Mouse (Mus musculus): ENCODE measurements around the gene Fhl4. TPM values are rescaled to one million over a fixed set of nuclear protein-coding genes. Genes with fewer than 3 reads are reported as not detected.

The Fhl4 gene
- polyA plus RNA-seq, 1 experiment from 2014 or later = 1.2 TPM

Other genes with a start within 250 kb of the Fhl4 start
- gene Ric8b, start 184.9 kb downstream of the Fhl4 start, polyA plus RNA-seq (2014; fragmentation: Nextera tagmentation; extraction: Ambion mirVana) = 25.0 and 27.3 TPM in 2 replicates
- 51.7 and 62.1 TPM in 2 replicates for gene Tmem263, start 132 bp upstream of the Fhl4 start, polyA plus RNA-seq (2014; fragmentation: Nextera tagmentation; extraction: Ambion mirVana)
- 37.2 and 39.2 TPM in 2 replicates for gene Mterf2, start 25.5 kb upstream of the Fhl4 start, polyA plus RNA-seq (2014; fragmentation: Nextera tagmentation; extraction: Ambion mirVana)
- 33.1 and 38.5 TPM in 2 replicates for gene Cry1, start 82.6 kb upstream of the Fhl4 start, polyA plus RNA-seq (2014; fragmentation: Nextera tagmentation; extraction: Ambion mirVana)